Mouse (Mus musculus) MEL (cell line): ENCODE results near the gene Mapk8ip1. TPM values are rescaled to one million over a fixed set of nuclear protein-coding genes. Genes with fewer than 3 reads are reported as not detected.

Experiments
- DNase-seq: peaks from one replicate; pipeline ENCODE4 v3.0.0; 2011; ENCODE audit warnings: low read depth, low spot score
- H3K27ac ChIP-seq: 2 replicates; pipeline ENCODE4 v1.5.1; 2012; ENCODE audit warnings: low read depth, mild to moderate bottlenecking, control low read depth, low read length, moderate library complexity; ENCODE audit not compliant: control insufficient read depth
- H3K27me3 ChIP-seq, 2 experiments: fragments of 150-350 bp in 1 of 2; sonication (generic) in 1 of 2; 2 replicates each; pipeline ENCODE4 v1.6.1; 2012; ENCODE audit warnings: low read length in 2 of 2, mild to moderate bottlenecking in 2 of 2, improper control_type of control experiment in 1 of 2, moderate library complexity in 1 of 2; ENCODE audit not compliant: insufficient read depth in 2 of 2, control insufficient read depth in 1 of 2
- H3K36me3 ChIP-seq, 2 experiments: 2 replicates each; pipeline ENCODE4 v1.6.1; 2012 to 2014; ENCODE audit warnings: low read length in 2 of 2, improper control_type of control experiment in 1 of 2, inconsistent platforms in 1 of 2, mild to moderate bottlenecking in 1 of 2; ENCODE audit not compliant: insufficient read depth in 2 of 2, control insufficient read depth in 1 of 2
- H3K4me1 ChIP-seq, 2 experiments: fragments of 150-350 bp in 1 of 2; sonication (generic) in 1 of 2; 2 replicates each; pipeline ENCODE4 v1.6.1; 2012; ENCODE audit warnings: low read length in 2 of 2, improper control_type of control experiment in 1 of 2, mild to moderate bottlenecking in 1 of 2; ENCODE audit not compliant: insufficient read depth in 2 of 2, control insufficient read depth in 1 of 2
- H3K4me3 ChIP-seq, 2 experiments: fragments of 150-350 bp in 1 of 2; sonication (generic) in 1 of 2; 2 replicates each; pipeline ENCODE4 v1.5.1; 2012; ENCODE audit warnings: low read depth in 2 of 2, low read length in 2 of 2, mild to moderate bottlenecking in 2 of 2, moderate library complexity in 2 of 2, control low read depth in 1 of 2, improper control_type of control experiment in 1 of 2; ENCODE audit not compliant: control insufficient read depth in 1 of 2, insufficient read depth in 1 of 2
- H3K79me2 ChIP-seq: 2 replicates; pipeline ENCODE4 v1.6.1; 2012; ENCODE audit warnings: mild to moderate bottlenecking, low read length, moderate library complexity; ENCODE audit not compliant: control insufficient read depth, poor library complexity, insufficient read depth
- H3K9ac ChIP-seq: 2 replicates; pipeline ENCODE4 v1.6.1; 2012; ENCODE audit warnings: low read depth, mild to moderate bottlenecking, control low read depth, low read length, moderate library complexity; ENCODE audit not compliant: control insufficient read depth, poor library complexity, severe bottlenecking
- H3K9me3 ChIP-seq: fragments of 150-350 bp; sonication (generic); replicated peaks from 2 replicates; pipeline ENCODE4 v1.6.1; 2012; ENCODE audit warnings: mild to moderate bottlenecking, low read length, improper control_type of control experiment, moderate library complexity; ENCODE audit not compliant: insufficient read depth
- EP300 ChIP-seq, 2 experiments: IDR thresholded peaks; 2 replicates each; pipeline ENCODE4 v1.6.1; 2011; ENCODE audit warnings: improper control_type of control experiment in 2 of 2, low read length in 2 of 2, low read depth in 1 of 2, mild to moderate bottlenecking in 1 of 2
- ETS1 ChIP-seq: IDR thresholded peaks from 2 replicates; pipeline ENCODE4 v1.6.1; 2012; ENCODE audit warnings: low read depth, mild to moderate bottlenecking, inconsistent platforms, low read length, improper control_type of control experiment, moderate library complexity
- GABPA ChIP-seq: IDR thresholded peaks from 2 replicates; pipeline ENCODE4 v1.6.1; 2012; ENCODE audit warnings: low read depth, mild to moderate bottlenecking, inconsistent platforms, low read length, improper control_type of control experiment, moderate library complexity
- GATA1 ChIP-seq: IDR thresholded peaks from 2 replicates; pipeline ENCODE4 v1.6.1; 2011; ENCODE audit warnings: low read depth, low read length, improper control_type of control experiment
- HCFC1 ChIP-seq: IDR thresholded peaks from 2 replicates; pipeline ENCODE4 v1.6.1; 2012; ENCODE audit warnings: low read depth, mild to moderate bottlenecking, inconsistent platforms, low read length, improper control_type of control experiment, moderate library complexity
- KAT2A ChIP-seq: conservative IDR thresholded peaks from 2 replicates; pipeline ENCODE4 v1.6.1; 2012; ENCODE audit warnings: low read depth, low read length, improper control_type of control experiment, inconsistent platforms
- MAFK ChIP-seq: IDR thresholded peaks from 2 replicates; pipeline ENCODE4 v1.6.1; 2011; ENCODE audit warnings: low read depth, mild to moderate bottlenecking, low read length, improper control_type of control experiment, borderline replicate concordance
- MEF2A ChIP-seq: IDR thresholded peaks from 2 replicates; pipeline ENCODE4 v1.6.1; 2014; ENCODE audit warnings: low read depth, mild to moderate bottlenecking, inconsistent platforms, low read length, improper control_type of control experiment; ENCODE audit not compliant: poor library complexity, insufficient replicate concordance, severe bottlenecking; ENCODE audit errors: extremely low read depth
- MXI1 ChIP-seq: IDR thresholded peaks from 2 replicates; pipeline ENCODE4 v1.6.1; 2011; ENCODE audit warnings: mild to moderate bottlenecking, low read depth, low read length, improper control_type of control experiment
- MYB ChIP-seq: IDR thresholded peaks from 2 replicates; pipeline ENCODE4 v1.6.1; 2011; ENCODE audit warnings: mild to moderate bottlenecking, low read depth, low read length, improper control_type of control experiment
- NRF1 ChIP-seq: IDR thresholded peaks from 2 replicates; pipeline ENCODE4 v1.6.1; 2014; ENCODE audit warnings: low read depth, mild to moderate bottlenecking, inconsistent platforms, low read length, improper control_type of control experiment, moderate library complexity; ENCODE audit not compliant: poor library complexity, insufficient read depth, severe bottlenecking
- RCOR1 ChIP-seq: IDR thresholded peaks from 2 replicates; pipeline ENCODE4 v1.6.1; 2012; ENCODE audit warnings: low read depth, mild to moderate bottlenecking, inconsistent platforms, low read length, improper control_type of control experiment
- SIN3A ChIP-seq: IDR thresholded peaks from 2 replicates; pipeline ENCODE4 v1.6.1; 2012; ENCODE audit warnings: low read length, improper control_type of control experiment, inconsistent platforms
- TAL1 ChIP-seq: IDR thresholded peaks from 2 replicates; pipeline ENCODE4 v1.6.1; 2012; ENCODE audit warnings: mild to moderate bottlenecking, inconsistent platforms, low read length, moderate library complexity, mixed read lengths
- TCF12 ChIP-seq: IDR thresholded peaks from 2 replicates; pipeline ENCODE4 v1.6.1; 2014; ENCODE audit warnings: low read depth, mild to moderate bottlenecking, inconsistent platforms, low read length, improper control_type of control experiment, moderate library complexity
- USF1 ChIP-seq: IDR thresholded peaks from 2 replicates; pipeline ENCODE4 v1.6.1; 2014; ENCODE audit warnings: low read depth, mild to moderate bottlenecking, inconsistent platforms, low read length, improper control_type of control experiment, moderate library complexity
- USF2 ChIP-seq, 2 experiments: IDR thresholded peaks; 2 replicates each; pipeline ENCODE4 v1.6.1; 2011 to 2012; ENCODE audit warnings: improper control_type of control experiment in 2 of 2, low read length in 2 of 2, borderline replicate concordance in 1 of 2, inconsistent platforms in 1 of 2, low read depth in 1 of 2, mild to moderate bottlenecking in 1 of 2; ENCODE audit not compliant: insufficient read depth in 1 of 2
- polyA plus RNA-seq, 2 experiments: library from polyadenylated mRNA; stranded (reverse) in 1 of 2; unstranded in 1 of 2; fragments of >175 nt in 1 of 2; fragments of >200 nt in 1 of 2; gene quantifications; 2 replicates each; pipeline versions ENCODE4 v1.2.1 to v1.2.4; 2012; ENCODE audit warnings: low replicate concordance in 2 of 2, low read depth in 1 of 2; ENCODE audit not compliant: insufficient read length in 2 of 2, insufficient read depth in 1 of 2, missing spikeins in 1 of 2
- total RNA-seq: library from RNA; depleted of rRNA; stranded (reverse); fragments of 300-350 nt; gene quantifications from 2 replicates; pipeline ENCODE4 v1.2.3, GENCODE M21; 2012

The Mapk8ip1 gene
- total and polyA plus RNA-seq, 3 experiments: 2.5 to 3.8 TPM; not detected in 1

DNA sequence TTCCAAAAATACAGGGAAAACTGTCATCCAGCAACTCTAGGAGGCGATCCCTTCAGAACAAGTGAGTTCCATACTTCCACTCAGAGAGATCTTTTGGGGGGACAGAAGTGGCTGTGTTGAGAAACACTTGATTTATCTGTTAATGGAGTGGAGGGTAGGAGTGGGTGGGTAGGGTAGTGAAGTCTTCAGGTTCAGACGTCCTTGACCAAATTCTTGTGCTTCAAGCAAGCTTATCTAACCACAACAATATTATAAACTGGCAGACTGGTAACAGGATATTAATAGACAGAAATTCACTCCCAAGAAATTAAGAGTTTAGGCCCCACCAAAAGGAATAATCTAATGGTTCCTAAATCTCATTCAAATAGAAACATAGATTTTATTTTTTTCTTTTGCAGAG is 29.0 kb upstream of the Mapk8ip1 start:
- TF ChIP-seq SIN3A (peak; percentile 20; the same call in 1 of the 2 replicates), TCF12 (0 out of 2 replicates have a peak, but pooled peaks have one; percentile 17), GATA1 (0 out of 2 replicates have a peak, but pooled peaks have one; percentile 20), KAT2A (no peak), EP300 (IDR thresholded peaks at IDR 0.05; ENCODE audit: low read depth in 1 of 2, low read length in 2 of 2) (peak in 1 of 2 experiments; percentile 52; a peak in 1 of 4 replicates), ETS1 (0 out of 2 replicates have a peak, but pooled peaks have one; percentile 14), MAFK (no peak), RCOR1 (peak; percentile 55; the same call in 1 of the 2 replicates), MEF2A (0 out of 2 replicates have a peak, but pooled peaks have one; percentile 57)
- Histone ChIP-seq H3K36me3 (peaks cover 7 to 12% of the 10 kb centered on the region in 2 experiments), H3K4me3 (no peak overlapping the region)

DNA sequence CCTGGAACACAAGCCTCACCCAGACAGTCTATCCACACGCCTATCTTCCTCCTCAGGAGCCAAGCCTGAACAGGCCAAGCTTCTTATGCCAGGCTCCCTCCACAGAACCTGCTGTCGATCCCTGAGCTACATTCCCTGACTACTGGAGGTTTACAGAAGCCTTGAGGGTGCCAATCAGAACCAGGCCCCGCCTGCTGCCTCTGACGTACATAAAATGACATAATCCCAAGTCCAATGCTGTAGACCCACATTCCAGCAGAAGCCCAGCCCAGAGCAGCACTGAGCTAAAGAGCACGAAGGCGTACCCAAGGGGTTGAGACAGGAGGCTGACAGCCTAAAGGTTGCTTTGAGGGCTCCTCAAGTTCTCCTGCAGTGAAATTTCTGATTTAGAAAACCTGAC is 26.8 kb upstream of the Mapk8ip1 start:
- no peak for DNase-seq
- H3K27me3 ChIP-seq: no peaks in the 10 kb centered on the region
- peaks cover 57% of the 10 kb centered on the region for H3K79me2 ChIP-seq
- no peak overlapping the region for H3K9ac ChIP-seq
- H3K4me3 ChIP-seq: no peak overlapping the region
- H3K27ac ChIP-seq: no peak overlapping the region
- no peaks in the 10 kb centered on the region for H3K9me3 ChIP-seq
- TF ChIP-seq TAL1 (no peak), GATA1 (no peak), MXI1 (no peak)
- TF ChIP-seq, all 39 proteins: peak for 0
- Histone ChIP-seq H3K4me1 (peaks cover 9 to 20% of the 10 kb centered on the region in 2 experiments), H3K36me3 (peaks cover 10 to 11% of the 10 kb centered on the region in 2 experiments)

More for the DNA sequence above, 29.0 kb upstream of the Mapk8ip1 start:
- Histone ChIP-seq H3K9me3 (no peaks in the 10 kb centered on the region), H3K9ac (no peak overlapping the region), H3K79me2 (peaks cover 66% of the 10 kb centered on the region), H3K4me1 (peaks cover 9 to 25% of the 10 kb centered on the region in 2 experiments), H3K27ac (no peak overlapping the region), H3K27me3 (no peaks in the 10 kb centered on the region)
- peak; percentile 37 for DNase-seq

- TF ChIP-seq GATA1: no peak
- no peak for TF ChIP-seq MXI1
- TF ChIP-seq USF1: no peak
- no peak for TF ChIP-seq NRF1
- TF ChIP-seq MYB: no peak
- TF ChIP-seq USF2 (IDR thresholded peaks at IDR 0.05; ENCODE audit: borderline replicate concordance in 1 of 2, insufficient read depth in 1 of 2, low read depth in 1 of 2, low read length in 2 of 2): no peak
- no peak for TF ChIP-seq GABPA
- TF ChIP-seq HCFC1: no peak
- Histone ChIP-seq H3K9ac (no peak overlapping the region), H3K4me1 (peaks cover 9 to 13% of the 10 kb centered on the region in 2 experiments), H3K36me3 (peaks cover 11 to 15% of the 10 kb centered on the region in 2 experiments), H3K27me3 (no peaks in the 10 kb centered on the region), H3K4me3 (no peak overlapping the region), H3K27ac (no peak overlapping the region), H3K9me3 (no peaks in the 10 kb centered on the region), H3K79me2 (peaks cover 42% of the 10 kb centered on the region)
- DNase-seq: no peak
Measured at GRCm38 (mm10) chr2:92426426-92426825, 25.4 kb upstream of the Mapk8ip1 start.
